Mouse (Mus musculus) cortical plate, adult 2 months (tissue): Measurements from ENCODE around the gene Nlrp1a.

ENCODE experiments used
- CTCF ChIP-seq: fragments of 200-500 bp; IDR thresholded peaks from 2 replicates; pipeline ENCODE4 v1.5.1; 2011; ENCODE audit warnings: mild to moderate bottlenecking, control low read depth, low read length; ENCODE audit not compliant: insufficient read depth; ENCODE audit errors: extremely low read depth
- POLR2A ChIP-seq: fragments of 200-500 bp; IDR thresholded peaks from 2 replicates; pipeline ENCODE4 v1.6.1; 2011; ENCODE audit warnings: mild to moderate bottlenecking, low read length, control low read depth; ENCODE audit not compliant: insufficient read depth; ENCODE audit errors: extremely low read depth

DNA sequence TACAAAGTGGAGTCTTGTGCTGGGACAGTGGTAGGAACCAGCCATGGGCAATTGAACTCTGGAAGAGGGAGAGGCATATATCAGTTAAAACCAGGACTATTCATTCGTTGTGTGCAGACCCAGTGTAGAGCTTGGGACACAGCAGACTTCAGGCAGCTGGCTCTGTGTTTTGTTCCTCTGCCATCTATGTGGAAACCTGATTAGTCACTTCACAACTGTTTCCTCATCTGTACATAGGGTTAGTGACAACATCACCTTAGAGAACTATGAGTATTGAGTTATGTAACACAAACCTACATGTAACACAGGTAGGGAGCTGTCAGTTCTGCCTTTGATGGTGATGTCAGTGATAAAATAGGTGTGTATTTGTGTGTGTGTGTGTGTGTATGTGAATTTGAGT lies 19.6 kb upstream of the Nlrp1a start:
- TF ChIP-seq POLR2A (no peak), CTCF (no peak)
